Mouse (Mus musculus) small intestine, adult 2 months (tissue): ENCODE data around the gene Rsbn1l.

Experiments used
- CTCF ChIP-seq: fragments of 200-500 bp; IDR thresholded peaks from 2 replicates; pipeline ENCODE4 v1.5.1; 2012; ENCODE audit warnings: low read depth, mild to moderate bottlenecking, control low read depth, inconsistent platforms, low read length, moderate library complexity, mixed read lengths; ENCODE audit not compliant: insufficient replicate concordance, insufficient read length; ENCODE audit errors: extremely low read depth
- POLR2A ChIP-seq: fragments of 200-500 bp; IDR thresholded peaks from 2 replicates; pipeline ENCODE4 v1.6.1; 2012; ENCODE audit warnings: low read depth, mild to moderate bottlenecking, control low read depth, inconsistent platforms, low read length, moderate library complexity

- TF ChIP-seq CTCF = no peak
- no peak for TF ChIP-seq POLR2A
Observed at GRCm38 (mm10) chr5:20906191-20906590, 50.0 kb downstream of the Rsbn1l start.
